Mouse (Mus musculus): ENCODE results near the gene Cd1d1. TPM values are rescaled to one million over a fixed set of nuclear protein-coding genes. Genes with fewer than 3 reads are reported as not detected.

Cd1d1 gene
- 10 to 100 TPM; 39.0 to 42.2 TPM for total RNA-seq (2023)

DNA sequence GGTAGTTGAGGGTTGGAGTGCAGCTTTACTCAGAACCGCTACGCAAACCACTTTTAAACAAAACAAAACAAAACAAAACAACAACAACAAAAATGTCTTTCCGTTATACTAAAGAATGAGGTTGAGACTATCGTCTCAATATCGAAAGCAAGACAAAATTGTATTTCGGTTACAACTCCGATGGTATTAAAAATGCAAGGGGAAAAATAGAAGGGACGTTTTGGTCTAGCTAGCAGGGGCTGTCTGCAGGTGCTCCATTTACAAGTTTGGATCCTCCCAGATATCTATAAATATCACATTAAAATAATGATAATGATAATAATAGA lies at the start of gene Cd1d1:
TSS of gene Cd1d1 (minus strand) at position 27 of the 326 bp plus-strand sequence.

Other genes with a start within 250 kb of the Cd1d1 start
- under 1 TPM; 0.26 to 0.52 TPM for gene Dclk2, start 78.6 kb downstream of the Cd1d1 start, total RNA-seq (2023)
- gene Kirrel, start 175.3 kb upstream of the Cd1d1 start, total RNA-seq (2023), result under 1 TPM; 0.09 to 0.10 TPM